Mouse (Mus musculus): ENCODE data around the gene Dlgap1. TPM values are rescaled to one million over a fixed set of nuclear protein-coding genes. Genes with fewer than 3 reads are reported as not detected.

Dlgap1 gene
- polyA plus RNA-seq, 1 experiment, result 0.26 TPM

GRCm38 (mm10) chr17:70272125-70272524 is 303.3 kb downstream of the Dlgap1 start:
- H3K4me3 ChIP-seq (ENCODE audit: insufficient read depth, low read length), result no peak overlapping the region
- H3K4me1 ChIP-seq (ENCODE audit: control insufficient read depth, insufficient read depth, low read length), result no peaks in the 10 kb centered on the region
- no peak overlapping the region for H3K27ac ChIP-seq (ENCODE audit: insufficient read depth, low read length)
- TF ChIP-seq CTCF (IDR thresholded peaks at IDR 0.05; ENCODE audit: borderline replicate concordance, insufficient read depth, low read length), result no peak
- no peak for TF ChIP-seq POLR2A (IDR thresholded peaks at IDR 0.05; ENCODE audit: low read depth, low read length)

- no peak overlapping the region for H3K4me3 ChIP-seq (ENCODE audit: insufficient read depth, low read length)
- no peak overlapping the region for H3K27ac ChIP-seq (ENCODE audit: insufficient read depth, low read length)
- no peaks in the 10 kb centered on the region for H3K4me1 ChIP-seq (ENCODE audit: control insufficient read depth, insufficient read depth, low read length)
- no peak for TF ChIP-seq CTCF (IDR thresholded peaks at IDR 0.05; ENCODE audit: borderline replicate concordance, insufficient read depth, low read length)
- TF ChIP-seq POLR2A (IDR thresholded peaks at IDR 0.05; ENCODE audit: low read depth, low read length), result no peak
Measured at GRCm38 (mm10) chr17:70287708-70288107, 318.8 kb downstream of the Dlgap1 start.

GRCm38 (mm10) chr17:70294106-70294505 is 325.2 kb downstream of the Dlgap1 start:
- Histone ChIP-seq H3K27ac (ENCODE audit: insufficient read depth, low read length) (no peak overlapping the region), H3K4me3 (ENCODE audit: insufficient read depth, low read length) (no peak overlapping the region), H3K4me1 (ENCODE audit: control insufficient read depth, insufficient read depth, low read length) (no peaks in the 10 kb centered on the region)
- TF ChIP-seq CTCF (IDR thresholded peaks at IDR 0.05; ENCODE audit: borderline replicate concordance, insufficient read depth, low read length) (no peak), POLR2A (IDR thresholded peaks at IDR 0.05; ENCODE audit: low read depth, low read length) (no peak)

- no peak overlapping the region for H3K4me3 ChIP-seq (ENCODE audit: insufficient read depth, low read length)
- TF ChIP-seq CTCF (IDR thresholded peaks at IDR 0.05; ENCODE audit: borderline replicate concordance, insufficient read depth, low read length) (no peak), POLR2A (IDR thresholded peaks at IDR 0.05; ENCODE audit: low read depth, low read length) (no peak)
- H3K4me1 ChIP-seq (ENCODE audit: control insufficient read depth, insufficient read depth, low read length), result no peaks in the 10 kb centered on the region
- no peak overlapping the region for H3K27ac ChIP-seq (ENCODE audit: insufficient read depth, low read length)
Measured at GRCm38 (mm10) chr17:70301941-70302478, 333.1 kb downstream of the Dlgap1 start.

GRCm38 (mm10) chr17:70302656-70303055 is 333.8 kb downstream of the Dlgap1 start:
- TF ChIP-seq CTCF (IDR thresholded peaks at IDR 0.05; ENCODE audit: borderline replicate concordance, insufficient read depth, low read length), result no peak
- no peak for TF ChIP-seq POLR2A (IDR thresholded peaks at IDR 0.05; ENCODE audit: low read depth, low read length)

GRCm38 (mm10) chr17:70305021-70305420 is 336.1 kb downstream of the Dlgap1 start:
- no peak overlapping the region for H3K4me3 ChIP-seq (ENCODE audit: insufficient read depth, low read length)
- H3K4me1 ChIP-seq (ENCODE audit: control insufficient read depth, insufficient read depth, low read length), result no peaks in the 10 kb centered on the region
- H3K27ac ChIP-seq (ENCODE audit: insufficient read depth, low read length), result no peak overlapping the region
- TF ChIP-seq POLR2A (IDR thresholded peaks at IDR 0.05; ENCODE audit: low read depth, low read length), result no peak
- TF ChIP-seq CTCF (IDR thresholded peaks at IDR 0.05; ENCODE audit: borderline replicate concordance, insufficient read depth, low read length), result no peak

More at GRCm38 (mm10) chr17:70302656-70303055, 333.8 kb downstream of the Dlgap1 start:
- Histone ChIP-seq H3K4me1 (ENCODE audit: control insufficient read depth, insufficient read depth, low read length) (no peaks in the 10 kb centered on the region), H3K4me3 (ENCODE audit: insufficient read depth, low read length) (no peak overlapping the region), H3K27ac (ENCODE audit: insufficient read depth, low read length) (no peak overlapping the region)

GRCm38 (mm10) chr17:70307418-70308176 is 338.7 kb downstream of the Dlgap1 start:
- TF ChIP-seq CTCF (IDR thresholded peaks at IDR 0.05; ENCODE audit: borderline replicate concordance, insufficient read depth, low read length), result no peak
- no peak for TF ChIP-seq POLR2A (IDR thresholded peaks at IDR 0.05; ENCODE audit: low read depth, low read length)
- no peak overlapping the region for H3K4me3 ChIP-seq (ENCODE audit: insufficient read depth, low read length)
- no peak overlapping the region for H3K27ac ChIP-seq (ENCODE audit: insufficient read depth, low read length)
- no peaks in the 10 kb centered on the region for H3K4me1 ChIP-seq (ENCODE audit: control insufficient read depth, insufficient read depth, low read length)

- H3K4me3 ChIP-seq (ENCODE audit: insufficient read depth, low read length), result no peak overlapping the region
- no peak overlapping the region for H3K27ac ChIP-seq (ENCODE audit: insufficient read depth, low read length)
- H3K4me1 ChIP-seq (ENCODE audit: control insufficient read depth, insufficient read depth, low read length), result no peaks in the 10 kb centered on the region
- TF ChIP-seq CTCF (IDR thresholded peaks at IDR 0.05; ENCODE audit: borderline replicate concordance, insufficient read depth, low read length), result no peak
- no peak for TF ChIP-seq POLR2A (IDR thresholded peaks at IDR 0.05; ENCODE audit: low read depth, low read length)
Measured at GRCm38 (mm10) chr17:70308364-70309231, 339.7 kb downstream of the Dlgap1 start.

GRCm38 (mm10) chr17:70316327-70316726 is 347.5 kb downstream of the Dlgap1 start:
- no peak for TF ChIP-seq CTCF (IDR thresholded peaks at IDR 0.05; ENCODE audit: borderline replicate concordance, insufficient read depth, low read length)
- TF ChIP-seq POLR2A (IDR thresholded peaks at IDR 0.05; ENCODE audit: low read depth, low read length), result no peak
- Histone ChIP-seq H3K27ac (ENCODE audit: insufficient read depth, low read length) (no peak overlapping the region), H3K4me1 (ENCODE audit: control insufficient read depth, insufficient read depth, low read length) (no peaks in the 10 kb centered on the region), H3K4me3 (ENCODE audit: insufficient read depth, low read length) (no peak overlapping the region)

Data from embryonic fibroblast, embryonic 13.5 days (primary cell).